Mouse (Mus musculus) intestine, embryonic 15.5 days (tissue): ENCODE data around the gene Rif1. TPM values are rescaled to one million over a fixed set of nuclear protein-coding genes. Genes with fewer than 3 reads are reported as not detected.
"Not testable (repeated sequence)": the region's sequence is repeated elsewhere in the genome, so short reads cannot be mapped to it uniquely, and the experiment has no call there.

ENCODE experiments used
- ATAC-seq: fragments of 200-750 bp; cut with Nextera tagmentation; 2 replicates; pipeline ENCODE4 v1.8.0; 2017; ENCODE audit warnings: moderate TSS enrichment, moderate library complexity
- H3K27ac ChIP-seq: fragments of 300-500 bp; sonication (generic); 2 replicates; pipeline ENCODE4 v1.5.1; 2015; ENCODE audit warnings: mild to moderate bottlenecking, inconsistent platforms
- H3K27me3 ChIP-seq: fragments of 300-500 bp; sonication (generic); replicated peaks from 2 replicates; pipeline ENCODE4 v1.6.1; 2015; ENCODE audit warnings: inconsistent platforms
- H3K36me3 ChIP-seq: fragments of 300-500 bp; sonication (generic); 2 replicates; pipeline ENCODE4 v1.6.1; 2015; ENCODE audit warnings: inconsistent platforms
- H3K4me1 ChIP-seq: fragments of 300-500 bp; sonication (generic); replicated peaks from 2 replicates; pipeline ENCODE4 v1.6.1; 2015; ENCODE audit warnings: inconsistent platforms
- H3K4me2 ChIP-seq: fragments of 300-500 bp; sonication (generic); replicated peaks from 2 replicates; pipeline ENCODE4 v1.6.1; 2015; ENCODE audit warnings: mild to moderate bottlenecking, inconsistent platforms
- H3K4me3 ChIP-seq: fragments of 300-500 bp; sonication (generic); replicated peaks from 2 replicates; pipeline ENCODE4 v1.5.1; 2015; ENCODE audit warnings: inconsistent platforms
- H3K9ac ChIP-seq: fragments of 300-500 bp; sonication (generic); 2 replicates; pipeline ENCODE4 v1.6.1; 2015; ENCODE audit warnings: inconsistent platforms
- H3K9me3 ChIP-seq: fragments of 300-500 bp; sonication (generic); 2 replicates; pipeline ENCODE4 v1.6.1; 2016; ENCODE audit warnings: inconsistent platforms
- WGBS: fragments of 180-500 bp; shearing (Covaris S2); methylation state at CpG from one replicate; pipeline ENCODE4 v1.1.7; 2015; 5-methylcytosine and 5-hydroxymethylcytosine counted together
- polyA plus RNA-seq: library from polyadenylated mRNA; unstranded; fragments of >200 nt; fragmentation: Nextera tagmentation; extraction: Ambion mirVana; gene quantifications from 2 replicates; pipeline ENCODE4 v1.2.1, GENCODE M21; 2015

Gene Rif1
- polyA plus RNA-seq, 1 experiment from 2014 or later, result 26.9 TPM

DNA sequence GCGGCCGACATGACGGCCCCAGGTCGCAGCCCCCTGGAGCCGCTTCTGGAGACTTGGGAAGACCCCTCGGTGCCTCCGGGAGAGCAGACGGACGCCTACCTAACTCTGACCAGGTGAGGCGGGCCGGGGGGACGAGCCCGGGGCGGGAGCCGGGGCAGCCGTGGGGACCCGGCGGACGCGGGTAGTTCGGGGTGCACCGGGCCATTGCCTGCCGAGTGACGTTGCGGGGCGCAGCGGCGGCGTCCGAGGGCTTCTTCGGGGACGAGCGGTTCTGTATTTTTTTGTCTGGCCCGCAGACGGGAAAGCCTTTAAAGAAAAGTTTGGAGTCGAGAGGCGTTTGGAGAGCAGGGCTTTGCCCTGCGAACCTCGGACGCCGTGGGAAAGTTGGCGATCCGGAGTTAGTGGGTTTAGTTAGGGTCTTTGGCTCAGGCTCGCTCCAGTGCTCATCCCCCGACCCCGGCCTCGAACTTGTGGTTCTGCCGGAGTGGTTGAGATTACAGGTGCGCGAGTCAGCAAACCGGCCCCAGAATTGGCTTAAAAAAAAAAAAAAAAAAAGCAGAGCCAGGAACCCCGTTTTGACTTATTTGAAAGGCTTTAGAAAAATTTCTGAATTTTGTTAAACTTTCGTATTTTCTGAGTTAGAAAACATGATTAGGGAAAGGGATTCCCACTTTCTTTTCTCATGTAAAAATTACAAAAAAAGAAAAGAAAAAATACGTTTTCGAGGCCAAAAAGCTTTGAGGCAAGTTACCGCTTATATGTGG is 691 bp downstream of the Rif1 start:
- Histone ChIP-seq H3K4me2 (peak overlapping the region; percentile 73), H3K9me3 (no peaks in the 10 kb centered on the region), H3K4me3 (peak overlapping the region; percentile 98), H3K36me3 (0 out of 2 replicates have a peak, but pooled peaks cover 5% of the 10 kb centered on the region), H3K27me3 (no peaks in the 10 kb centered on the region), H3K4me1 (0 out of 2 replicates have a peak, but pooled peaks cover 3% of the 10 kb centered on the region), H3K27ac (peak overlapping the region; percentile 88), H3K9ac (peak overlapping the region; percentile 98)
- no peak for ATAC-seq
- WGBS, result 2% methylated on average over 56 of the region's 56 CpGs

DNA sequence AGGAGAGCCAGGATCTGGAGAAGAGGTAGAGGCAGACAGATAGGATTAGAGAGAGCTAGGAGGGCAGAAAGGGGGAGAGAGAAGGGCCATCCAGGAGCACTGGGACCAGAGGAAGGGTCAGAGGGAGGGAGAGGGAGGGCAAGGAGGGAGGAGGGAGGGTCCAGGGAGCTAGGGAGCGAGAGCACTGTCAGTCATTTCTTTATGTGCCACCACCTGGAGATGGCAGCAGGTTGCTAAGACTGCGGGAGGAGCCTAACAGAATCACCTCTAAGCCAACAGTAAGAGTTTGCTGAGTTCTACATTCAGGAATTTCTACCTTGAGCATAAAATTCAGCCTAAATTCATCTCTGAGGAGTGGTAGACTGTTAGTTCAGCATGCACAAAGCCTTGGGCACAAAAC is 6.0 kb downstream of the Rif1 start:
- H3K4me3 ChIP-seq, result no peak overlapping the region
- H3K36me3 ChIP-seq, result 0 out of 2 replicates have a peak, but pooled peaks cover 5% of the 10 kb centered on the region
- 95% methylated on average over 2 of the region's 2 CpGs for WGBS
- H3K4me1 ChIP-seq, result 0 out of 2 replicates have a peak, but pooled peaks cover 3% of the 10 kb centered on the region
- no peaks in the 10 kb centered on the region for H3K27me3 ChIP-seq
- no peak overlapping the region for H3K4me2 ChIP-seq
- H3K9ac ChIP-seq, result no peak overlapping the region
- no peak for ATAC-seq
- H3K9me3 ChIP-seq, result no peaks in the 10 kb centered on the region
- no peak overlapping the region for H3K27ac ChIP-seq

DNA sequence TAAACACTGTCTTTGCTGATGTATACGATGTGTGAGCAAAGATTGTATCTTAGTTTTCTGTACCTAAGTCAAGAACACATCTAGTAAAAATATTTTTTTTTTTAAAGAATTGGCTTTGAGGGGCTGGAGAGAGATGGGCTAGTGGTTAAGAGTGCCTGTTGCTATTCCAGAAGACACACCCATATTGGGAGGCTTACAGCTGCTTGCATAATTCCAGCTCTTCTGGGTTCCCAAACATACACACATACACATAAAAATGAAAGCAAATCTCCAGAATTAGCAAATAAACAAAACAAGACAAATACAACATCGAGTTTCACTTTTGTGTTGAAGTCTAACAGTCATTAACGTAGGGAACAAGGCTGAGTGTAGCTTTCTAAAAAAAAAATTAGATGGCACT is 11.4 kb downstream of the Rif1 start:
- Histone ChIP-seq H3K9ac (no peak overlapping the region), H3K9me3 (no peaks in the 10 kb centered on the region), H3K27me3 (no peaks in the 10 kb centered on the region), H3K36me3 (peaks cover 13% of the 10 kb centered on the region; the same call in 1 of the 2 replicates), H3K4me3 (no peak overlapping the region), H3K4me1 (no peaks in the 10 kb centered on the region), H3K4me2 (no peak overlapping the region), H3K27ac (no peak overlapping the region)
- ATAC-seq, result no peak
- 87% methylated on average over 3 of the region's 3 CpGs for WGBS

DNA sequence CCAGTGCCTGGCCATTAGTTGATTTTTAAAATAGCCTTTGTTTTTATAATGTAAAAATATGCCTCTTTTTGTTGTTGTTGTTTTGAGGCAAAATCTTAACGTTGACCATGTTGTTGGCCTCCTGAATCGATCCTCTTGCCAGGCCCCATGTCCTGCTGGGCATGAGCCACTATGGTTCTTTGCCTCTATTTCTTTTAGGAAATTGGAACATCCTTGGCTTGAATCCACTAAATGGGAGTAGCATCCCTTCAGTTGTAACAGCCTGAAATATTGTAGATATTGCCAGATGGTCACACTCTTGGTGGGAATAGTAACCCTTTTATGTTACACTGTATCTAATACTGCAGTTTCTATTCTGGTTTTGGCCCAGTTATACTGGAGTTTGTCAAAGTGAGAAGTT is 11.9 kb downstream of the Rif1 start:
- H3K27me3 ChIP-seq, result no peaks in the 10 kb centered on the region
- peaks cover 14% of the 10 kb centered on the region; the same call in 1 of the 2 replicates for H3K36me3 ChIP-seq
- H3K4me1 ChIP-seq, result no peaks in the 10 kb centered on the region
- no peak overlapping the region for H3K4me3 ChIP-seq
- H3K9ac ChIP-seq, result no peak overlapping the region
- 90% methylated on average over 2 of the region's 2 CpGs for WGBS
- no peak for ATAC-seq
- no peak overlapping the region for H3K27ac ChIP-seq
- no peaks in the 10 kb centered on the region for H3K9me3 ChIP-seq
- no peak overlapping the region for H3K4me2 ChIP-seq

DNA sequence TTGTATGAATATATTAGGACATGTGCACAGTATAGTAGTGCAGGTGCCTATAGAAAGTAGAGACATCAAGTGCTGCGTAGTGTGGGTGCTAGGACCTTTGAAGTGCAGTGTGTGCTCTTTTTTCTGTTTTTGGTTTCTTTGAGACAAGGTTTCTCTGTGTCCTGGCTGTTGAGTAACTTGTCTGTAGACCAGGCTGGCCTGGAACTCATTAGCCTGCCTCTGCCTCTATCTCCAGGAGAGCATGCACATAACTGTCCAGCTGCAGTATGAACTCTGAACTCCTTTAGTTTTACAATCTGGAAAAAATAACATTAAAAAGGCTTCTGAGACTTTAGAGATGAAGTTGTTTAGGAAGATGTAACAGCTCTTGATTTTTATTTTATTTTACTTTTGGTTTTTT is 41.5 kb downstream of the Rif1 start:
- H3K4me1 ChIP-seq, result no peaks in the 10 kb centered on the region
- H3K9me3 ChIP-seq, result no peaks in the 10 kb centered on the region
- no peak overlapping the region for H3K4me2 ChIP-seq
- H3K9ac ChIP-seq, result no peak overlapping the region
- peaks cover 31% of the 10 kb centered on the region; the same call in 1 of the 2 replicates for H3K36me3 ChIP-seq
- no peak for ATAC-seq
- no peak overlapping the region for H3K4me3 ChIP-seq
- no peaks in the 10 kb centered on the region for H3K27me3 ChIP-seq
- 94% methylated on average over 1 of the region's 1 CpGs for WGBS
- no peak overlapping the region for H3K27ac ChIP-seq

DNA sequence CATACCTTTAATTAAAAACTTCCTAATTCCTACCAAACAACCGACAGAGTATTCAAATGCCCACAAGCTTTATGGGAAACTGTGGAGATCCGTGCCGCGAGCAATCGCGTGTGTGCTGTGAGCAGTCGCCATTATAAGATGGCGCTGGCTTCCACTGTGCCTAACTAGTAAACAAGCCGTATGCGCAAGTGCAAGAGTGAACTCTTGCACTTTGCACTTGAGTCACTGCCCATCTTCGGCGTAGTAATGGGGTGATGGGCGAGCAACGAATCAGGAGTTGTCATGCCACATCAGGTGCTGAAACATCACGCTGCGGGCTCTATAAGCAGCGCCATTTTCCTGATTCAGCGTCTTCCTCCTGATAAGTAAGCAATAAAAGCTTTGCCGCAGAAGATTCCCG is 58.7 kb downstream of the Rif1 start:
- not testable (repeated sequence) for H3K27me3 ChIP-seq, H3K9ac ChIP-seq, H3K4me2 ChIP-seq, H3K9me3 ChIP-seq, H3K4me1 ChIP-seq, ATAC-seq, H3K4me3 ChIP-seq, H3K27ac ChIP-seq, H3K36me3 ChIP-seq
- 96% methylated on average over 20 of the region's 20 CpGs for WGBS

DNA sequence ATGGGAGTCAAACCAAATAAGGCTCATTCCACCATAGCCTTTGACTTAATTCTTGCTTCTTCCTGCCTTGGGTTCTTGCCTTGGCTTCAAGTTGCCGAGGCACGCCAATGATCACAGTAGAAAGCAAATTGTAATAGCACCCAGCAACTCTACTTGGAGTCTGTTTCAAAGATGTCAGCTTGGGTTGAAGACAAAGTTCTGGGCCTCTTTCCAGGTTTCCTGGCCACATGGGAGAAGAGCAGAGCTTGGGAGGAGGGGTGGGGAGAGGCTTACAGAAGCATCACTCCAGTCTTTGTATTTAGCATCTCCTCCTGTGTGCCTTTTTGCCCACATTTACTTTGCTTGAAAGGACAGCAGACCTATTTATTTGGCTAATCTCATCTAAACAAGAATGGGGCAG is 60.7 kb downstream of the Rif1 start:
- WGBS, result 95% methylated on average over 2 of the region's 2 CpGs

GRCm38 (mm10) chr2:52153064-52153463 is 80.4 kb downstream of the Rif1 start:
- no peak overlapping the region for H3K4me3 ChIP-seq
- WGBS, result 77% methylated on average over 3 of the region's 3 CpGs
- no peak for ATAC-seq
- no peaks in the 10 kb centered on the region for H3K4me1 ChIP-seq
- H3K4me2 ChIP-seq, result no peak overlapping the region
- no peaks in the 10 kb centered on the region for H3K36me3 ChIP-seq
- H3K9me3 ChIP-seq, result no peaks in the 10 kb centered on the region
- H3K27me3 ChIP-seq, result no peaks in the 10 kb centered on the region
- H3K9ac ChIP-seq, result no peak overlapping the region
- no peak overlapping the region for H3K27ac ChIP-seq

More for the DNA sequence above, 60.7 kb downstream of the Rif1 start:
- no peak for ATAC-seq
- no peaks in the 10 kb centered on the region for H3K36me3 ChIP-seq
- H3K4me2 ChIP-seq, result no peak overlapping the region
- H3K27me3 ChIP-seq, result no peaks in the 10 kb centered on the region
- no peaks in the 10 kb centered on the region for H3K9me3 ChIP-seq
- no peak overlapping the region for H3K4me3 ChIP-seq
- no peak overlapping the region for H3K27ac ChIP-seq
- H3K4me1 ChIP-seq, result no peaks in the 10 kb centered on the region
- no peak overlapping the region for H3K9ac ChIP-seq

GRCm38 (mm10) chr2:52169243-52170005 is 96.8 kb downstream of the Rif1 start:
- 63% methylated on average over 7 of the region's 7 CpGs for WGBS
- no peak overlapping the region for H3K4me2 ChIP-seq

More at GRCm38 (mm10) chr2:52169243-52170005, 96.8 kb downstream of the Rif1 start:
- H3K9me3 ChIP-seq, result no peaks in the 10 kb centered on the region
- ATAC-seq, result no peak
- no peak overlapping the region for H3K9ac ChIP-seq
- no peaks in the 10 kb centered on the region for H3K27me3 ChIP-seq
- no peaks in the 10 kb centered on the region for H3K4me1 ChIP-seq
- H3K4me3 ChIP-seq, result no peak overlapping the region
- no peaks in the 10 kb centered on the region for H3K36me3 ChIP-seq
- no peak overlapping the region for H3K27ac ChIP-seq

Other genes starting within 250 kb of the Rif1 start
- 10.8 TPM in 2 replicates for gene Rbm43, start 137.7 kb upstream of the Rif1 start, polyA plus RNA-seq
- 16.9 and 21.6 TPM in 2 replicates for gene Nmi, start 99.3 kb upstream of the Rif1 start, polyA plus RNA-seq
- 2.5 and 3.6 TPM in 2 replicates for gene Tnfaip6, start 34.8 kb upstream of the Rif1 start, polyA plus RNA-seq